Mouse (Mus musculus) cerebellum, adult (tissue): ENCODE results near the gene Rpl34.

Experiments used
- ATAC-seq: cut with Nextera tagmentation; 2 replicates; pipeline ENCODE4 v1.9.2; 2017; ENCODE audit warnings: mild to moderate bottlenecking, moderate library complexity, mixed read lengths; ENCODE audit not compliant: insufficient number of reproducible peaks, low FRiP score, low TSS enrichment

Rpl34 gene

DNA sequence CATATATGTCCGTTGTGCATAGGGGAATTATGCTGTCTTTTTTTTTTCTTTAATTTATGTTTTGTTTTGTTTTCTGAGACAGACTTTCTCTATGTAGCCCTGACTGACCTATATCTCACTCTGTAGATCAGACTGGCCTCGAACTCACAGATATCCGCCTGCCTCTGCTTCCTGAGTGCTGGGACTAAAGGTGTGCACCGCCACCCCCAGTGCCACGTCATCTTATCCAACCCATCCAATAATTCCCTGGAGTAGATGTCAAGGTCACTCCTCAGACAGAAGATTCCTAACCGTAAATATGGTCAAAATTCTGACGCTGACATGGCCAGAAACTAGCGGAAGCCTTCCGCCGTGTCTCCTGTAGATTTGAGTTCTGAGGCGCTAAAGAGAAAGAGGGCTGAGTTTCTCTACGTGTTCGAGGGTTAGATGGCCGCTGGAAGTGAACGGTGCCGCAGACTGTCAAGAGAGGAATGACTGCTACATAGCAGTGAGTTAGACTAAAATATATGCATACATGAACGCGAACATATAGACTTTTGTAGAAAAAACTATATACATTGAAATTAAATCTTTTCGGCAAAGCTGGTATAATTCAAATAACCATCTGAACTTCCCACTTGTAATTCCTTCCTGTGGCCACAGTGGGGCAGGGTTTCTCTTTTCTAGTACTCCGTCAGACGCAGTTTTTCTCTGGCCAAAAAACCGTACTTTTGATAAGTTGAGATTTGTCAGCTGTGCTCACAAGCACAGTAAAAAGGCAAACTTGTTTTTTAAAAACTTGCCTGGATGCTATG, 15.2 kb downstream of the Rpl34 start:
- ATAC-seq: no peak

DNA sequence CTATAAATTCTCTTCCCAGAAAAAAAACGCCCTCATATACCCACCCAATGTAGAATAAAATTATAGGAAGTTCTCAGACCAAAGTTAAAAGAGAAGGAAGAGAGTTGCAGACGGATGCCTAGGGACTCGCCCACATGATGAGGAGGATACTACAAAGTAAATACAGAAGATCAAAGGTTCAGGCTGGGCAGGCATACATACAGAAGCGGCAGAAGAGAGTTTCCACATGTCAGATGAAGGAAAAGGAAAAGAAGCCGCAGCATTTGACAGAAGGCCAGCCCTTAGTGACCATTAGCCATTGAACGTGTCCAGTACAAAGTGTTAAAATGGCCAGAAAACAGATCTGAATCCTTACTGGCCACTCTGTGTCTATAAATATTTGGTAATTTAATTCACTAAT, 17.3 kb downstream of the Rpl34 start:
- no peak for ATAC-seq

DNA sequence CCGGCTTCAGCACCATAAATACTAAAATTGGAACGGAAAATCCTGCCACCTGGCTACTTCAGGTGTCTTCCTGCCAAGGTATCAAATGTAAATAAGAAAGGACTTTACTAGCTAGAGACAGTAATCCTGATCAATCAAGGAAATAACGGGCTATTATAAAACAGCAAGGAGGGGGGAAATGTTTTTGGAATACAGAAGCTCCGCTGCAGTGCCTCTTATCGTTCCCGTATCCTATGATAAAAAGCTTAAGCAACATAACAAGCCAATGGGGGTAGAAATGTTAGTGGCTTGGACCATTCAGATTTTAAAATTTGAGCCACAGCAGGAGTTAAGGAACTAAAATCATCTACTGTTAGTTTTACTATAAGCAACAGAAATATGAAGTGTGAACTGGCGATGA, 20.1 kb downstream of the Rpl34 start:
- no peak for ATAC-seq

DNA sequence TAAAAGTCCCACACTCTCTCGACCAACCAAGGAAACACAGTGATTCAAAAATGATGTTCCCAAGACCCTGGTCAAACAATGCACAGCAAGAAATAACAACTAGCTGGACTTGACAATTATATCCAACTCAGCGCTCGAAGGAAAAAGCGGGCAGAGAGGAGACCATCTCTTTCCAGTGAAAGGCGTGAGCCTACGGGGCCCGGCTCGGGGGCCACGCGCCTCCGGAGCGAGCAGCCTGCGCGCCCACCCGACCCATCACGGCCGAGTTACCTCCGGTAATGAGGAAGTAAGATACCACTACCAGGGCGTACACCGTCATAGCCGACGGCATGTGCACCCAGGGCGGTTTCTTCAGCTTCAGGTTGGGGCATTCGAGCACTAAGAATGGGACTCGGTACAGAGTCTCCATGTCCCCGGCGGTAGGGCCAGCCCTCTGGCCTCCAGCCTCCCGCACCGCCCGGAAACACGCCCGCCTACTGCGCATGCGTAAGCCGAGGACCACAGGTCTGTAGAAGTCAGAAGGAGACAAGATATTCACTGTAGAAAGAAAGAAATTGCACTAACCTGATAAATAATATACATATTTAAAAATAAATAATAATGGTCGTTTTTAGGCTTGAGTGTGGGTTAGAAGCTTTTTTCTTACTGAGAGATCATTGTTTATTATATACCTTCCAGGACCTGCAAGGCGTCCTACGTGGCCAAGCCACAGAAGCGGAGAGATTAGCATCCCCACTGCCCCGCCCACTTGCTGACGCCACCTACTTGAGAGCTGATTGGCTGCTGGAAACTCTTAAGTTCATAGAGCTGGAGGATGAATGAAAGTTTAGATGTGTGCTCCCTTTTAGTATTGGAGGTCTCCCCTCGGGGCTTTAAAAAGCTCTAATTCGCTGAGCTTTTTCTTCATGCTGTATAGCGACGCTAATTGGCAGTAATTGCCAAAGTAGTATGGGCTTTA, 21.0 kb downstream of the Rpl34 start, which contains the start of gene Ostc:
Gene Ostc (minus strand): TSS at position 478 of the 958 bp plus-strand sequence.
- peak; percentile 97 for ATAC-seq

DNA sequence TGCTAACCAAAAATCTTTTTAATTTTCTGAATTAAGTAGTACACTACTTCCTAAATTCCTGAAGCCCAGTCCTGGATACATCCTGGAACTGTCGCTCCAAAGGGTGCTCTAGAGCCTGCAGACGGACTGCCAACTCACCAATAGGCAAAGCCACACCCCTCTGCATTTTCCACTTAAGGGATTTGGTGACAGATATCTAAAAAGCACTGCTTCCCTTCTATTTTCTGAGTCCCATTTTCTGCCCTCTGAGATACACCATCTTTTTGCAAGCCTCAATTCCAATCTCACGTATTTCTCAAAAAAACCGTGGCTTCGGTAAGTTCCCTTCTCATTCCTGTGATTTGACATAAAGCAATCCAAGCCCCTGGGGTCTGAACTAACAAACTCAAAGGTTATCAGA, 21.7 kb downstream of the Rpl34 start:
- no peak for ATAC-seq

DNA sequence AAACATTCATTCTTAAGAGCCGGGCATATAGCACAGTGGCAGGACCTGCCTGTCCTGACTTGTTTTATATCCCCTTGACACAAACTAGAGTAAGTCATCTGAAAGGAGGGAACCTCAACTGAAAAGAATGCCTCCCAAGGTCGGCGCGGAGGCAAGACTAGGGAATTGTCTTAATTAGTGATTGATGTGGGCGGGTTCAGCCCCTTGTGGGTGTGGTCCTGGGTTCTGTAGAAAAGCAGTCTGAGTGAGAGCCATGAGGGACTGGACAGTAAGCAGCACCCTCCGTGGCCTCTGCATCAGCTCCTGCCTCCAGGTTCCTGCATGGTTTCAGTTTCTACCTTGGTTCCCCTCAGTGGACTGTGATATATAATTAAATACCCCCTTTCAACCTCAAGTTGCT, 27.9 kb downstream of the Rpl34 start:
- ATAC-seq: no peak

DNA sequence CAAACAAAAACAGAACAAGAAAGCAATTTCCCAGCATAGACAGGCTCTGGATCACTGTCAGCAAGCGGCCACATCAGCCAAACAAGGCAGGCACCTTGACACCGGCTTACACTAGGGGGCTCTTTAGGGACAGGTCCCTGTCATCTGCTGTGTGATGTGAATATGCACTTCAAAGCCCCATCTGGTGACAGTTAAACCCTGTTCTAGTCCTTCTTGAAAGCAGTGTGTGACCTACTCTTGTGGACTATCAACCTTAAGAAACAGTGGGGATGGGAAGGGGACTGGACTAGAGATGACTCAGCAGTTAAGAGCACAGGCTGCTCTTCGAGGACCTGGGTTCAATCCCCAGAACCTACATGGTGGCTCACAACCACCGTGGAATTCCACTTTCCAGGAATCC, 32.6 kb downstream of the Rpl34 start:
- no peak for ATAC-seq

DNA sequence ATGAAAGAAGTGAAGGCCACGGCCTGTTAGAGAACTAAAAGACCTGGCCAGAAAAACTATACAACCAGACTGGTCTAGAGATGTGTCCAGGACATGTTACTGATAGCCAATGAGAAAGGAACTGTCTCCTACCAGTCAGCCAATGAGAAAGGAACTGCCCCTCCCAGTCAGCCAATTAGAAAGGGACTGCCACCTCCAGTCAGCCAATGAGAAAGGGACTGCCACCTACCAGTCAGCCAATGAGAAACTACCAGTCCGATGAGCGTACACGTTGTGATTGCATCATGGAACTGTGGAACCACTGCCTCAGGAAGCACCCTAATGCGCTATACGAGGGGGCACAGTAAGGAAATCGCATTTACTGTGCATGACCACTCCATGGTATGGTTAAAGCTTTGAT, 35.5 kb downstream of the Rpl34 start:
- ATAC-seq: no peak

DNA sequence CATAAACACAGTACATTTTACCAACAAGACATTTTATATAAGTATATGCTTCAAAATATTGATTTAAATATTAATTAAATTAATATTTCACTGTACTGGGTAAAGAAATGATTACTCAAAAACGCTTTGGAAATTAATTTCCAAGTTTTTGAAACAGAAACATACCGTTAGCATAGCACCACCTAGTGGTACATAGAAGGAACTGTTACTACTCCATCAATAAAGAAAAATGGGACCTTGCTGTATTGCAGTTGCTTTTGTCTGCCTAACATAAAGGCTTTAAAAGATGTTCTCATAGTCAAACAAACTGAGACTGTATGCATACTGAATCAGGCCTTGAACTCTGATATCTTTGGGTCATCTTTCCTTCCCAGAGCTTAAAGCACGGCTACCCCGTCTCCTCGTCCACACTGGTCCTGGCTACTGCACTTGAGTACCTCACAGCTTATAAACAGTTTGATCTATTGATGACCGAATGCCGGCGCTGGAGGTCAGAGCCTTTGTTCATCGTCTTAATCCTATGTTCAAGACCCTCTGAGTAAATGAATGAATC, 36.1 kb downstream of the Rpl34 start:
- no peak for ATAC-seq

DNA sequence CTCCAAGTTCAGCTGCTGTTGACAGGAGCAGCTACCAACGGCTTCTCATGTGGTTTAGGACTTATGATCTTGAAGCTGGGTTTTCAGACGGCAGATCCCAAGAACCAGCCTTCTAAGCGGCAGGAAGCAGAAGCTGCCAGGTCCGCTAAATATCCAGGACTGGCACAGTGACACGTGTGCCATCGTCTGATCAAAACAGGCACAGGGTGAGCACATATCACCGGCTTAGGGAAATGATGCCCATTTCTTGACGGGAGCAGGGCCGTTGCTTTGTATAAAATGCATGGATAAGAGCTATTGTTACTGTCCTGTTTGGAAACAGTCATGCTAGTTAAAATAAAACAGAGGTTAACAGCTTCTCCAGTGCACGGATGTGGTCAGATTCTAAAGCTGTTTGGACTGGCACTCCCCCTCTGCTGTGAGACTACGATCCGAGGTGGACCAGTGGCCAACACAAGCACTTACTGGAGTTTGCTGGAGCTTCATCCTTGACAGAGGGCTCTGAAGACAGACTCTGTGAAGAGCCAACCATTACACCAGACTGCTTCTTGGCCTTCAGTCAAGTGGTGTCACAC, 38.5 kb downstream of the Rpl34 start:
- no peak for ATAC-seq

DNA sequence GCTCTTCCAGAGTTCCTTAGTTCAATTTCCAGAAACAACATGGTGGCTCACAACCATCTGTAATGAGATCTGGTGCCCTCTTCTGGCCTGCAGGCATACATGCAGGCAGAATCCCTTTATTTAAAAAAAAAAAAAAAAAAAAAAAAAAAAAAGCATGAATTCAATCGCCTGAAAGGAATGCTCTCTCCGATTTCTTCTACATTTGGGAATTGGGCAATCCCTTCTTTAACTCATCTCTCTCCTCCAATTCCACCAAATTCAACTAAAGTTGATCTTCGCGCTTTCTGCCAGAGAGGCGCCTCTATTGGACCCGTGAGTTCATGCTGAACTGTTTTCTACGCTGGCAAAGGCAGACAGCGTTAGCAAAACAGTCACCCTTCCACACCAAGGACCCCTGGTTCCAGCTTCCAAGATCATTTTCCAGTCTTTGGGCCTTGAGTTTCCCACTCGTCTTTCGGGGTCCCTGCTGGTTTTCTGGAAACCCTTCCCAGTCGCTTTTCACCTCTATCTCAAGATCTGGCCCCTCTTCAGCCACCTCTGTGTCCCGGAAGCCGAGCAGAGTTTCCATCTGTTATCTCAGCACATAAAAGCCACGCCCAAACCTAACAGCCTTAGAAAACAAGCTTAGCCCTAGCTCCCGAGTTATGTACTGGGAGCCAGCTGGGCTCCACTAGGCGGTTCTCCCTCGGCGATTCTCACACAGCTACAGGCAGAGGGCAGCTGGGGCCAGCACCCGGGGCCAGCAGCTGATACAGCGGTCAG, 39.2 kb downstream of the Rpl34 start:
- ATAC-seq: 0 out of 2 replicates have a peak, but pooled peaks have one; percentile 28

DNA sequence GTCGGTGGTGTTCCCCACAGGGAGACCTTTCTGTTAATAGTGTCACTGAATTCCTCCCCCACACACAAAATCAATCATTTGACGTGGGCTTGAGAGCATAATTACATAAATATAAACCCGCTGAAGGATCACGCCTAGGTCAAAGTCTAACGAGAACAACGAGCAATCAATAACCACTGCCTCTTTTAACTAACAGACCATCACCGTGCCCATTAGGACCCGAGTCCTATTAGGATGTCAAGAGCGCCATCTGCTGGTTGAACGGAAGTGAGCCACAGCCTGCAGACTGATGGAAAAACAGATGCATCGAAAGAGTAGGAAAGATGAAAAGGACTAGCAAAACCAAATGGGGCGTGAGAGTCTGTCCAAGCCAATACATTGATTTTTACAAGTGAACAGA, 40.6 kb downstream of the Rpl34 start:
- no peak for ATAC-seq

DNA sequence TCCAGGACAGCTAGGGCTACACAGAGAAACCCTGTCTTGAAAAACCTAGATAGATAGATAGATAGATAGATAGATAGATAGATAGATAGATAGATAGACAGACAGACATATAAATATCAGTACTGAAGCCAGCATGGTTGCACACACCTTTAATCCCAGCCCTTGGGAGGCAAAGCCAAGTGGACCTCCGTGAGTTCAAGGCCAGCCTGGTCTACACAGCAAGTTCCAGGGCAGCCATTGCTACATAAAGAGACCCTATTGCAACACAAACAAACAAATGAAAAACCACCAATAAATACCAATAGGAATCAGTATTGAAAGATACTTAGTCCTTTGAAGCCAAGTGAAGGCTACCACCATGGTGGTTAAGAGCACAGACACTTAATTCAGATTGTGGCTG, 43.1 kb downstream of the Rpl34 start:
- no peak for ATAC-seq

DNA sequence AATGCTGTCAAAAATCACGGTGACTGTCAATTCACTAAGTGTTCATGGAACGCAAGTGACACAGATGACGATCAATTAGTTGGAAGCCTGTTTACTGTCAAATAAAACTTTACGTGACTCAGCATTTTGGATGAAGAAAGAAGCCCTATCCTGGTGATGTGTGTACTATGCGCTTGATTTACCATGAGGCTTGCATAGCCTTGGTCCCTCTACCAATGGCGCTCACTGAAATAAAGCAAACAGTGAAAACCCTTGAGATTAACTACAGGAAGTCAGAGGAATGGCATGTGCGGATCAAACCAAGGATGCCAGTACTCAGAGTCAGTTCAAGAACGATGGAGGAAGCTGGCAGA, 45.2 kb downstream of the Rpl34 start:
- ATAC-seq: no peak

DNA sequence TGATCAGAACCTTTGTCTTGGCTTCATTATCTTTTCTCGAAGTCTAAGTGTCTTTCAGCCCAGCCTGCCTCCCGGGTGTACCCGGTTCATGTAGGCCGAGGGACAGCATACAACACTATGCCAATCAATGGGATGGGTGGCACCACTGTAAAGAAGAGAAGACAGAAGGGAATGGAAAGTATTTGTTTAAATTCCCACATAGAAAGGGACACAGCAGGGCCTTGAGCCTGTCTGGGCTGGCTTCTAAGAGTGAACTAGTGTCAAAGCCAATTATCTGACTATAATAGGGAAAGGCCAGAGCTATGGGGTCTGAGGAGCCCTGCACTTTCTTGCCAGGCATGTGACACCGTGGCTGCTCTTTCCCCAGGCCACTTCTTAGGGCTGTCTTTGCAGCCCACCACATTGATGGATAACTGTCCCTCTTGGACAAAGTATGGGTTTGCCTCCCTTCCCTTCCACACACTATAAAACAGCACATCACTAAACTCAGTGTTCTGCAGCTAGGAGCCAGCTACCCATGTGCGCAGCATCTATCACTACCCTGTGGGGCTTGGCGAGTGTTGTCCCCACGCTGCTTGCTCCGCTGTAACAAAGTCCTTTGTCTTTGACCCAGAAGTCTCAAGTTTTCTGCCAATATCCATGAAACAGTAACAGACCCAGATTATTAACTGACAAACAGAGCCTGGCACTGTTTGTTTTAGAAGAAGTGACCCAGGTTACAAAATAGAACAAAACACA, 45.8 kb downstream of the Rpl34 start:
- no peak for ATAC-seq

DNA sequence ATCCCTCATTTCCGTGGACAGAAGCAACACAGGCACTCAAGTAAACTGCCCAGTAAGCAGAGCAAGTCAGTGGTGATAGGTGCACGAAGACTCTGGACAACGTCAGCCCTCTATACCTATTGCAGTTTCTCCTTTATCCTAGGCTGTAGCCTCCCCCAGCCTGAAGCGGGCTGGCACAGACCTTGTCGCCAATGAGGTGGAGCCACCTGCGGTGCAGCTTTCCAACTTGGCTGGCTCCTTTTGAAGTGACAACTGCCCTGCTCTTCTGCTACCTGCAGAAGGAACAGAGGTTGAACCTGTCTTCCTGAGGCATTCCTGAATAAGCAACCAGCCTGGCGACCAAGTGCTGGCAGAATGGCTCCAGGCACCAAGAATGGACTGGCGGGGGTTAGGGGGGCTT, 46.4 kb downstream of the Rpl34 start:
- ATAC-seq: no peak

DNA sequence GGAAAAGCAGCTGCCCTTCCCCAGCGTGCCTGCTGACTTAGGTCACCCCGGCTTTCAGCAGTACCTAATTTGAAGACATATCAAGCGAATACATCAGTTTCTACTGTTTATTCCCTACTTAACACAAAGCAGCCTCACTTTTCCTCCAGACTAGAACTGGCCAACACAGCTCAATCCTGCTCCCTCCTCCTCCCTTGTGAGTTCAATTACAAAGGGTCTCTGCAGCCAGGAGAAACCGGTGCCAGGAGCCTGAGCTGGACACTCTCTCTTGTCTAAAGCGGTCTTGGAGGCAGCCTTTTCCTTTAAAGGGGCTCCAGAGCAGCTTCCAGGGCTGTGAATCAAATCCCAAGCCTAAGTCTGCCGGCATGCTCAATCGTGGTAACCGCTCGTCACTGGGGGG, 48.0 kb downstream of the Rpl34 start:
- ATAC-seq: no peak

DNA sequence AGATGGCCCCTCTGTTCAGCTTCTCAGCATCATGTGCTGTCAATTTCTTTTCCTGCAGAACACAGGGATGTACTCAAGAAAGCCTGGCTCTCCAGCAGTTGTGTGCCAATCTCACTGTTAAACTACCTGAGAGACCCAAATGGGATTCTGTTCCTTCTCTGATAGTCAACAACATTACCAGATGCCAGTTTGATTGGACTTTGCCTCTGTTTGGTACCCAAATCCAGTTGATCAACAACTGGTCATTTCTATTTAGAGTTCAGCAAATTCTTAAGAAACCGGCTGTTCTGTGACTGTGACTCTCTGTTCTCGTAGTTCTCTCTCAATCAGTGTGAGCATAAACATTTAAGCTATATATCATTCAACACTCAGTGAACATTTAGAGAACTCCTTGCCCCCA, 49.0 kb downstream of the Rpl34 start:
- ATAC-seq: no peak

DNA sequence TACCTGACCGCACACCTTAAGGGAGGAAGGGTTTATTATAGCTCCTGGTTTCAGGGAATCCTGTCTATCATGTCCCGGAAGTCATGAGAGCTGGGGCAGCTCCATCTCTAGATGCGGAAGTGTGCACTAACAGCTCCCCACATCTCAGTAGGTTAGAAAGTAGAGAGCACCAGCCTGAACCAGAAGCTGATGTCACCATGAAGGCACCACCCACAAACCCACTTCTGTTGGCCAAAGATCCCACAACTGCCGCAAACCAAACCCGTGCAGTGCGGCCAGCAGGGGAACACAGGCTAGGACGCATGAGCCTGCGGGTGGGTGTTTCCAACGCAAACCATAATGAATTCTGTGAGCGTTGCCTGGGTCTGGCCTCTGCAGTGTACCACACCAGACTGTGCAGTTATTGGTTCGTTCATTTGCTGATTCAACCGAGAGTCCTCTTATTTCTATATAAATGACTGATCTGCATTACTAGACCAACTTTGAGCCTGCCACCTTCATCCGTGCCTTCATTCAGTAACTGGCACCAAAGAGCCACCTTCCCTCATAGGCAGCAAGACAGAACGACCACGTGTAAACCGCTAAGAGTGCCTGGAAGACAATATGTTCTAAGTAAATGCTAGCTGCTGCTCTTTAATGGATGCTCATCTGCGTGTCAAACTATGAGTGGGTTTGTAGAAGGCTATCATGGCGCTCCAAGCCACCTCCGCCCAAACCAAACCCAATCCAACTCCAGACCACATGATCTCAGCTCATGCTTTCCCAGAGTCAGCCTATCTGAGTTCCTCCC, 52.3 kb downstream of the Rpl34 start:
- ATAC-seq: no peak
